Mouse (Mus musculus): ENCODE results near the gene Slain1. TPM values are rescaled to one million over a fixed set of nuclear protein-coding genes. Genes with fewer than 3 reads are reported as not detected.
"Not testable (repeated sequence)": the region's sequence is repeated elsewhere in the genome, so short reads cannot be mapped to it uniquely, and the experiment has no call there.

Gene Slain1
- total RNA-seq, 2 experiments from 2014 or later: 0.17 to 0.68 TPM

GRCm38 (mm10) chr14:103718836-103719575, 69.0 kb downstream of the Slain1 start:
- DNase-seq: peak; percentile 85 to 90
- intact Hi-C loops (cut with DNase I): loop anchor here (10.0 kb wide), 3 partner anchors 316 to 1096 kb away; no protein-coding TSS in a partner anchor

DNA sequence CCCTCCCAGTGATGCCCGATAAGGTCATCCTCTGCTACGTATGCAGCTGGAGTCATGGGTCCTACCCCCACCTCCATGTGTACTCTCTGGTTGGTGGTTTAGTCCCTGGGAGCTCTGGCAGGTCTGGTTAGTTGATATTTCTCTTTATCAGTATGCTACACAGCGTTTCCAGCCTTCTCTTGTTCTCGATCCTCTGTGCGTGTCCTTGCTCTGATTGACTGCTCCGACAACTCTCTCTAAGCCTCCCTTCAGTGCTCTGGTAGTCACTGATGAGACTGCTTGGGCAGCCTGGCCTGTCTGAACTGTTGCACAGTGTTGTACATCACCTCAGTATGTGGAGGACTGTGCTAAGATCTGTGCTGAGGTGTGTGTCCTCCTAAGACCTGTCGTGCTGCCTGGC, 70.1 kb downstream of the Slain1 start:
- DNase-seq: no peak
- intact Hi-C loops (cut with DNase I): loop anchor here (10.0 kb wide), 2 partner anchors 95 to 125 kb away; partner anchors contain the start of gene Ednrb

DNA sequence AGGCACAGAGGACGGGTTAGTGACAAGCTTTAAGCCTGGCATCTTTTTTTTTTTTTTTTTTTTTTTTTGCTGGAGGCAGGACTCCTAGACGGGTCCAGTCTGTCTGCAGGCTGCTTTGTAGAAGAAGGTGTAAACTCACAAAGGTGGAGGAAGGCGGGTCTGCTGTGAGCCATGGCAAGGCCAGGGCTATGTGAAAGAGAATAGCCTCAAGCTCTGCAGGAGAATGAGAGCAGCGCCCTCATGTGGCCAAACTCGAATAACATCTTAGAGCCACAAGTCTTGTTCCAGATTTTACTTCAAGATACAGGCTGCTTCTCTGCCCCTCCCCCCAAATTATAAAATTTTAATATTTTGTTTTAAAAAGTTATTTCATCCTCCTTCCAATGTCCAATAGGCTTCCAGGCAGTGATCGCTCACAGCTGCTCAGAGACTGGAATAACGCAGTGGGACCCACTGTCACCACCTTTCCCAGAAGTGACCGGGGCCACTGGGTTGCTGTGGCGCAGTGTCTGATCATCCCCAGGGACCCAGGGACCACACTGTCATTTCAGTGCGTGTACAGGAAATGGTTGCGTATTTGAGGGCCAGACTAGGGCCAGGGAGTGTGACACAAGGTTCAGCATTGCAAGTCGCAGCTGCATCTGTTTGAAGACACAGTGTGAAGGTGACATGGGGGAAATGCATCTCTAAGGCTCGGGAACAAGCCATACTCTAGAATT, 70.8 kb downstream of the Slain1 start:
- DNase-seq: peak; percentile 55 to 70
- intact Hi-C loops (cut with DNase I): loop anchor here (10.0 kb wide), 2 partner anchors 94 to 124 kb away; partner anchors contain the start of gene Ednrb

DNA sequence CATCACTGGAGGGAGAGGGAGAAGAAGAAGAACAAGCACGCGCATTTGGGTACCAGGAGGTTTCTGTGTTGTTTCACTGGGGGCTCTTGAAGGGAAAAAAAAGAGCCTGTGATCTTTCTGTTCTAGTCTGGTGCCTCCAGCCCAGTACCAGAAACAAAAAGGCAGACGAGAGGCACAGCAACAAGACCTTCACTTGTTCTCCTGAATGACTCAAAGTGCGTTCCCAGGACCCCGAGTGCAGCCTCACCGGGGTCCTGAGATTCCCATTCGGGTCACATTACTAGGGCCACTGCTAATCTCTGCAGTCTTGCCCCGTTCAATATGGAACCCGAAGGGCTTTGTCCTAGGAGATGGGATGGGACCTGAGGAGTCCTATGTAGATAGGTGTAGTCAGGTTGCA, 73.3 kb downstream of the Slain1 start:
- intact Hi-C loops (cut with DNase I): loop anchor here (10.0 kb wide), 2 partner anchors 91 to 121 kb away; partner anchors contain the start of gene Ednrb
- no peak for DNase-seq

DNA sequence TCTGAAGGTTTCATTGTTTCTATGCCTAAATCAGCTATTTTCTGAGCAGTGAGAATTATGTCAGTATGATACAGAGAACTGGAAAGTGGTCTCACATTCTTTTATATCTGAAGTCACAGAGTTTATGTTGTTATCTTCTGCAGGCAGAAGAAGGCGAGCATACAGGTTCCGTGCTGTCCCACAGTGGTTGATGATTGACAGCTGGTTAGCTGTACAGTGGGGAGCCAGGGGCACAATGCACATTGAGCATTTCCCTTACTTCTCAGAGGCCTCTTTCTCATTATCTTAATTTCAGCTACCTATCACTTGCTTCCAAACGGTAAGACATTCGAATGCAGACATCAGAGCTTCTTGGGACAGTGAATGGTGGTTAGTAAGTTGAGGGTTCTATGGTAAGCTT, 73.8 kb downstream of the Slain1 start:
- intact Hi-C loops (cut with DNase I): loop anchor here (10.0 kb wide), 2 partner anchors 91 to 121 kb away; partner anchors contain the start of gene Ednrb
- DNase-seq: no peak

- intact Hi-C loops (cut with DNase I): loop anchor here (10.0 kb wide), 2 partner anchors 86 to 116 kb away; partner anchors contain the start of gene Ednrb
- DNase-seq: no peak
These were observed 78.5 kb downstream of the Slain1 start for GRCm38 (mm10) chr14:103728506-103728905.

DNA sequence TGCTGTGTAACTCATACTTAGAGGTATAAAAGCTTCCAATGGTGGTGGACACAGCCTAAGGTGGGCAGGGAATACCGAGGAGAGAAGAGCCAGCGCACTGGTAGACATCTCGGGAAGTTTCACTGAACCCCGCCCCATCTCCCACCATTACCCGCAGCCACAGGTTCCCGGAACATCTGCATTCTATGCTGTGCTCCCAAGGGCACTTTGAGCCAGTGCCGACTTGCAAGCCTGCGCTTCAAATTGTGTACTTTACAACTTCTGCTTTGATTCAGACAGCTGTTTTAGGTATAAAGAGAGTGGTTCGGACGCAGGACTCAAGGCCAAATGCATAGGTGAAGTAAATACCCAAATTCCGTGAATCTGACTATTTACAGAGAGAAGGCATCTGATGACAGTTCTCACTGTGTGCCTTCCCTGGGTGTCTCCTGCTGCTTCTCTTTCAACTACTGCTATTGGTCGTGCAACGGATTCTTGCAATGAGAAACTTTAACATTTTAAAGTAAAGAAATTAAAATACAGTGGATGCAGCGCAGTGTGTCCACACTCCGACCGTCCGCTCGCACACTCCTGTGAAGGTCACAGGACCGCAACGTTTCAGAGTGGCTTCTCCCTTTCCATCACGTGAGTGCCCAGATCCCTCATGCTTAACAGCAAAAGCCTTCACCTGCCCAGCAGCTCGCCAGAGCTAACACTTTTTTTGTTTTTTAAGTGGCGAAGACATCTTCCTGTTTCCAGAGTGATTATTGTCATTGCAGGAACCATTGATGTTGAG, 79.1 kb downstream of the Slain1 start:
- no peak for DNase-seq
- intact Hi-C loops (cut with DNase I): loop anchor here (10.0 kb wide), 2 partner anchors 86 to 116 kb away; partner anchors contain the start of gene Ednrb

DNA sequence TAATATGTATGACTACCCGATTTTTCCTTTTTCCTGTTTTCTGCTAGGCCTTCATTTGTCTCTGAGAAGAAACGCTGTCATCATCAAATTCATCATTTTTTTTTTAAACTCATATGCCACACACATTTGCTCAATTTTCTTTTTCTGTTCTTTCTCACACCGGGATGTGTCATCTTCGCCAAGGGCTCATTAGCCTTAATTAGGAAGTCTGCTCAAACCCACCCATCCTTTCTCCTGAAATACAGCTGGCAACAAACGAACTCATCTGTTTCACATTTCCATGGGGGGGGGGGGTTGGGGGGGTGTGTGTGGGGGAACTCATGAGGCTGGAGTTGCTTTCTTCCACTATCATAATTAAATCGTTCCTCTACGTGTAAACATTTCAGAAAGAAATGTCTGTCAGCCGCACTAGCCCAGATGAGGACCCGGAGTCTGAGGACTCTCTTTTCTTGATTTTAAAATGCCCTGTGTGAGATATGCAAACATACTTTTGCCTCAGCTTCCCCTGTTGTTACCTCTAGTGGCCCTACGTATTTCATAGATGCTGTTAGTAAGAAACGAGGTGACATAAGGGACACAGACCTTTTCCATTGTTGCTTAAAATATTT, 79.8 kb downstream of the Slain1 start:
- DNase-seq: no peak
- intact Hi-C loops (cut with DNase I): loop anchor here (10.0 kb wide), 2 partner anchors 85 to 115 kb away; partner anchors contain the start of gene Ednrb

DNA sequence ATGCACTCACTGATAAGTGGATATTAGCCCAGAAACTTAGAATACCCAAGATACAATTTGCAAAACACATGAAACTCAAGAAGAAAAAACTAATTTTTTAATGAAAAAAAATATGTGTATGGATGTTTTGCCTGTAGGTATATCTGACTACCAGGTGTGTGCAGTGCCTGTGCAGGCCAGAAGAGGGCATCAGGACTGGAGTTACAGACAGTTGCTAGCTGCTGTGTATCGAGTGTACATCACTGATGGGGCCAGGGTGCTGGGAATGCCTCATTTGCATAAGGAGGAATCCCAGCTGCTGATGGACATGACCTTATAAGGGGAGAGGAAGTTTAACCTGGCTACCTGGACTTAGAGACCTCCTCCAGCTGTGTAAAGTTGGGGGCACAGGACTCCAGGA, 82.6 kb downstream of the Slain1 start:
- no peak for DNase-seq
- intact Hi-C loops (cut with DNase I): no loop called here

DNA sequence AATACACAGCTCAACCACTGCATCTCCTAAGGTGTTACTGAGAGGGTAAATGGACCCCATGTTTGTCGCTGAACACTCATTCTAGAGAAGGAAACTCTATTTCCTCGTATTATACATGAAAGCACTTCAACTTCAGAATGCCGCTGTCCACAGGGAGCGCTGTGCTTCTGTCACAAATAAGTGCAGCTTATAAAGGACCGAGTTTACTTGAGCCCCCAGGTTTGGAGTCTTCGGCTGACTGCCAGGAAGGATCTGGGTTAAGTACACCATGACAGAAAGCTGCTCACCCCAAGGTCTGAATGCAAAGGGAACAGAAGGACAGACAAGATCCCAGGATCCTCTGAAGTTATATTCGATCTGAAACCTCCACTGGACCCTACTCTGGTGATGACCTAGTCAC, 91.2 kb downstream of the Slain1 start:
- intact Hi-C loops (cut with DNase I): no loop called here
- DNase-seq: no peak

DNA sequence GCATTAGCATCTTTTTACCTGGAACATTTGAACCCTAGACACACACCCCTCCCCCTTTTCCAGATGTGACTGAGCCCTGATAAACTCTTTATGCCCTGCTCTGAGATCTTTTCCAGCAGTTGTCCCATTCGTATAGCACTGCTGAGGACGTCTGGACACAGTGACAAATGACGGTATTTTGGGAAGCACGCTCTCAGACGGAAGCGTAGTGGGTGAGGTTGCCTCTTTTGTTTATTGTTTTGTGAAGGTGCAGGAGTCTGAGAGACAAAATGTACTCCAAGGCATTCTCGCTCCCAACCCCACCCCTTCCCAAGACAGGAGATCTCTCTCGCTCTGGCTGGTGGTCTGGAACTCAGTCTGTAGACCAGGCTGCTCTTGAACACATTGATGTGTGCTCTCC, 92.1 kb downstream of the Slain1 start:
- peak in 1 of 2 experiments; percentile 8 for DNase-seq
- intact Hi-C loops (cut with DNase I): no loop called here

DNA sequence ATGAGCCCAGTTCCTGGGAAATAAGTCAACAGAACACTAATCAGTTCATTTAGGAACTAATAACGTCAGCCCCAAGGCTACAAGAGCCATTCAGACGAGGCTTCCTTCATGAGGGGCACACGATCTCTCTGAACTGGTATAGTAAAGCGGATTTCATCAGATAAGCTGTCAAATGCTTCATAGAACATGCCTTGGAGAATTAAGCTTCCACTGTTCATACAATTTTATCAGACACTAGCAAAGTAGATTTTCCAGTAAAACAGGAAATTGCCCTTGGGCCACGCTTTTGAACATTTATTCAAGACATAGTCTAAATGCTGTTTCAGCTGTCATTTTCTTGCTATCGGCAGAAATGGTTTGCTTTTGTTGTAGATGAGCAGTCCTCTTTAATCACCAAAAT, 97.3 kb downstream of the Slain1 start:
- no peak for DNase-seq
- intact Hi-C loops (cut with DNase I): no loop called here

- intact Hi-C loops (cut with DNase I); DNase-seq: not testable (repeated sequence)
These were observed 100.6 kb downstream of the Slain1 start for GRCm38 (mm10) chr14:103750638-103751037.

DNA sequence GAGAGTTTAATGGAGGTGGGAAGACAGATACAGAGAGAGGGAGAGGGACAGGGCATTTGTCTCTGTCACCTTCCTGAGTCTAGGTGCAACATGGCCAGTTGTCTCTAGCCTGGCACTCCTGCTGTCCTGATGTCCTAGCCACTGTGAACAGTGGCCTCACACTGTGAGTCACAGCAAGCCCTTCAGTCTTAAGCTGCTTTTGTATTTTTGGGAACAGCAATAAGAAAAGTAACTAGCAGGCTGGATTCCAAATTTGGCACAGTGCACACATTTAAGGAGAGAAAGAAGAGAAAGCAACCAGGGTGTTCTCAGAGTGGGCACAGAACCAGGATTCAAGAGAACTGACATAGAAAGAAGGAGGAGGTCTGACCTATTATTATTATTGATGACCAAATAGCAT, 101.4 kb downstream of the Slain1 start:
- intact Hi-C loops (cut with DNase I): no loop called here

DNA sequence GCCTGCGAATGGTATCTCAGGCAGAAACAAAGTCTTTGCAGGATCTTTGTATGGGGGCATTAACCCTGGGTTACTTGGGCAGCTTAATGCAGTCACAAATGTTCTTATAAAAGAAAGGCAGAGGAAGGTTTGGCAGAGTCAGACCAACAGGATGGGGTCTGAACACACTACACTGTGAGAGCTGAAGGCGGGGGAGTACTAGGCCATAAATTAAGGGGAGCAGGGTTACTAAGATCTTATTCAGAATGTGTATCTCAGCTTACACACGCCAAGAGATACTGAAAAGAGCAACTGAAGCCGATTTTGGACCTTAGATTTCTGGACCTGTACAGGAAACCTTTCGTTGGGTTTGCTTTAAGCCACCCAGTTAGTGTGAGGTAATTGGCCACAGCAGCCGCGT, 102.7 kb downstream of the Slain1 start:
- intact Hi-C loops (cut with DNase I): no loop called here
- no peak for DNase-seq

More for the DNA sequence above, 101.4 kb downstream of the Slain1 start:
- no peak for DNase-seq

DNA sequence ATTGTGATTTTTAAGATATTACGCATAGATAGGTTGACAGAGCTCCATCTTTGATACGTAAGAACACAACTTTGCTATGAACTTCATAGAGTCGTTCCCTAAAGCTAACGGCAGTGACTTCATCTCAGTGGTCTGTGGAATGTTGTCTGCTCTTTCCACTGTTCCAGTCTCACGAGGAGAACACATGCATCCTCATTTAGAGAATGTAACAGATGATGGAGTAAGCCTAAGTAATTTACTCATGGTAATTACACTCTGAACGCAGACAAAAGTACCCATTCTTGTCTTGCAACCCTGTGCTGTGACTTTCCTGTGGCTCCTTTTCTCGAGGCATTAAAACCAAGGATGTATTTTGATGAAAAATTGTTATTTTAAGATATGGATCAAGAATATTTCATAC, 104.0 kb downstream of the Slain1 start:
- no peak for DNase-seq
- intact Hi-C loops (cut with DNase I): no loop called here

DNA sequence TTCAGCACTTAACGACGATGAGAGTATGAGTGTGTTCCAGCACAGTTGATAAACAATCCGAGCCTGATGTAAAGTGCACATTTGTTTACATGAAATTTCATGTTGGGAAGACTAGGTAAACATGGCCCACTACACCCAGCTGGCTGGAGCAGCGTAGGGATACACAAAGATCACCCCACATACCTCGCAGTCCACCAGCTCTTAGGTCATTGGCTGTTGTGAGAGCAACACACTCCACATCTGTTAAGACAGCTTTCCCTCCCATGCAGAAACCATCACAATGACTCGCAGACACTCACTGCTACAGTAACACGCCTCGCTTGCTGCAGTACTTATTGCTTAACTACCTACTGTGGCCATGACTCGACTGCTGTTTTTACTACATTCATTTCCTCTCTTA, 104.4 kb downstream of the Slain1 start:
- intact Hi-C loops (cut with DNase I): no loop called here
- no peak for DNase-seq
